Mouse (Mus musculus): Measurements from ENCODE around the gene Entpd6.

DNA sequence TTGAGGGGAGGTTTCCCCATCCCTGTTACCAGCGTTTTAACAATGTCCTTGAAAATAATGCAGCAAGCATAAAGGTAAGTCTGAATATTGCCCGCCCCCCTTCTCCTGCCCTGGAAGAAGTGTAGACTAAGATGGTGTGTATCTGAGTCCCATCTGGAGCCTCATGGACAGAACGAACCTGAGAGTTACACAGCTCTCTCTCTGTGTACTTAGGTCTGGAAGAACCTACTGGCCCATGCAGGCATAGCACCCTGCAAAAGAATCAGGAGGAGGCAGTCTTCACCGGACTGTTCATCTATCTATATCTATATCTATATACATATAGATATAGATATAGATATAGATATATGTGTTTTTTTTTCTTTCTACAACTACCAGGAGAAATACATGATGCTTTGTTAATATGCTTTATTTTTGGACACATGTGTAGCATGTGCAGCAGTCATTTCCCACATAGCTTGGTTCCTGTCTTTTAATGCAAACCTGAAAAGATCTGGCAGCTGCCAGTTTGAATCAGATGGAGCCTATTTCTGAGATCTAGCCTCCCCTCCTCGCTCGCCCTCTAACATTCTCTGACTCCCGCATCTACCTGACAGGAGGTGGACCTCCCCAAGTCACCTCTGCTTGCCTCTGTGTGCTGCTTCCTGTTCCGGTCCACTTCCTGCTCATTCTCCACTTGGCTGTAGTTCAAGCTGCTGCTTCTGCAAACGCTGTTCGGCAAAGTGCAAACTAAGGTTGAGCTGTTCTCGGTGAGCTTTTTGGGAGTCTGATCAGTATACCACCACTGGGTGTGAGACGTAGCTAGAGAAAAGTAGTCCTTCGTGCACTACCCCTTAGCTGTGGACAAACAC is 1.5 kb downstream of the Entpd6 start:
- TF ChIP-seq GATA1 (IDR thresholded peaks at IDR 0.05; ENCODE audit: borderline replicate concordance, low read length), result no peak
- no peak for TF ChIP-seq FLI1 (IDR thresholded peaks at IDR 0.05; ENCODE audit: low read length)

Data from megakaryocyte, embryonic 14.5 days (primary cell).